Mouse (Mus musculus) CD4-positive naive resting alpha-beta T cell, adult 57 days (primary cell): Measurements from ENCODE around the gene Rtp2. TPM values are rescaled to one million over a fixed set of nuclear protein-coding genes. Genes with fewer than 3 reads are reported as not detected.

Source experiments
- total RNA-seq: library from RNA; stranded (reverse); gene quantifications from one replicate; pipeline ENCODE4 v1.2.4, GENCODE M21; 2023

Gene Rtp2
- not detected for total RNA-seq

DNA sequence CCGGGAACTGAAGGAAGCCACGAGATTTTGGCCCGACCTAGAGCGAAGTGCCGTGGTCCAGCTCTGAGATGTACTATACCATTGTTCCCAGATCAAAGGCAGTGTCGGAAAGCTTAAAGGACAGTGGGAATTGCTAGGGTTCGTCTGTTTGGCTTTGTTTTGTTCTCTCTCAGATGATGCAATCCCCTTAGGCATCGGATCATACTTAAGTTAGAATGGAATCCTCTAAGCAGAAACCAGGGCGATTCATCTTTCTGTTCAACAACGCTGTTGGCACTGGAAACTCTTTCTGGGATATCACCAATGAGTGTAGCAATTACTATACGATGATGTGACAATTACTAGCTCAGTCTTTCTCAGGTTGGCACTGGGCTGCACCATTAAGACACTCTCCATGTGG lies at the start of gene Rtp2:
TSS of gene Rtp2 (minus strand) at position 101 of the 400 bp plus-strand sequence.

DNA sequence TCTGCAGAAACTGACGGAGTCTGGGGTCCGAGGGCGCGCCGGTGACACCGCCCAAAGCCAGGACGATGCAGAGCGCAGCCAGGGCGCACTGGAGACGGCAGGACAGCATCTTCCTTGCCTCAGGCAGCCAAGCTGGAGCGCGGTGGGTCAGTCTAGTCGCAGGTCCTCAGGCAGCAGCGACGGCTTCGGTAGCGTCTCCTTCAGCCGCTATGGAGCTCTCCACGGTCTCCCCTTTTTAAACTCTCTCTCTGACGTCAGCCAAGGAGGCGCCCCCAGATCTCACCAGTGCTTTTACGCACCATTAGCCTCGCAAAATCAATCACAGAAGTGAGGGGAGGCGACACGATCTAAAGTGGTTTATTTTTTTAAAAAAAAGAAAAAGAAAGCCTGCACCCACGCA lies 41.6 kb downstream of the Rtp2 start, which contains the start of gene Sst:
TSS of gene Sst (minus strand) at position 323 of the 400 bp plus-strand sequence.

Other genes with a start within 250 kb of the Rtp2 start
- gene Sst, start 41.4 kb downstream of the Rtp2 start, total RNA-seq = not detected
- not detected for gene Gm37419, start 56.1 kb upstream of the Rtp2 start, total RNA-seq
- 16.1 TPM for gene Bcl6, start 56.5 kb upstream of the Rtp2 start, total RNA-seq